Mouse (Mus musculus): ENCODE measurements around the gene Snap47.

GRCm38 (mm10) chr11:59450230-59450771 is 685 bp downstream of the Snap47 start:
- no peak for TF ChIP-seq CTCF (IDR thresholded peaks at IDR 0.05; ENCODE audit: low read depth, low read length)
- TF ChIP-seq TAL1 (conservative IDR thresholded peaks at IDR 0.05; ENCODE audit: low read depth, low read length): no peak
- no peak for TF ChIP-seq GATA2 (IDR thresholded peaks at IDR 0.05; ENCODE audit: borderline replicate concordance, low read depth, low read length)
- no peak for TF ChIP-seq GATA1 (IDR thresholded peaks at IDR 0.05; ENCODE audit: borderline replicate concordance, low read length)
- no peak for TF ChIP-seq POLR2AphosphoS5 (IDR thresholded peaks at IDR 0.05; ENCODE audit: insufficient replicate concordance, low read depth, low read length)
